Mouse (Mus musculus): ENCODE measurements at regions not wholly inside any gene's neighbourhood (a gene's known extent, or its start where the extent isn't known, plus 50 kb on each side); places are given as distances from the start of the nearest gene placed in this dataset.

GRCm38 (mm10) chr3:150752787-150753186 is 684.9 kb upstream of the Adgrl4 start:
- no peak for DNase-seq (ENCODE audit: low spot score)

- no peak for DNase-seq (ENCODE audit: low spot score)
Observed at GRCm38 (mm10) chr3:150759854-150760253, 677.8 kb upstream of the Adgrl4 start.

- DNase-seq (ENCODE audit: low spot score): no peak
Observed at GRCm38 (mm10) chr3:150784576-150784975, 653.1 kb upstream of the Adgrl4 start.

- DNase-seq (ENCODE audit: low spot score): no peak
Observed at GRCm38 (mm10) chr3:150817807-150818206, 619.9 kb upstream of the Adgrl4 start.

- DNase-seq (ENCODE audit: low spot score): no peak
Observed at GRCm38 (mm10) chr3:150819369-150819768, 618.3 kb upstream of the Adgrl4 start.

GRCm38 (mm10) chr3:150820039-150820438 is 617.6 kb upstream of the Adgrl4 start:
- DNase-seq (ENCODE audit: low spot score): no peak

- DNase-seq (ENCODE audit: low spot score): no peak
Observed at GRCm38 (mm10) chr3:150846029-150846428, 591.7 kb upstream of the Adgrl4 start.

GRCm38 (mm10) chr3:150852107-150852506 is 585.6 kb upstream of the Adgrl4 start:
- DNase-seq (ENCODE audit: low spot score): no peak

- no peak for DNase-seq (ENCODE audit: low spot score)
Observed at GRCm38 (mm10) chr3:150896668-150897067, 541.0 kb upstream of the Adgrl4 start.

GRCm38 (mm10) chr3:150910091-150910490 is 527.6 kb upstream of the Adgrl4 start:
- DNase-seq (ENCODE audit: low spot score): no peak

GRCm38 (mm10) chr3:150954897-150955296 is 482.8 kb upstream of the Adgrl4 start:
- DNase-seq (ENCODE audit: low spot score): no peak

GRCm38 (mm10) chr3:150999652-151000051 is 438.0 kb upstream of the Adgrl4 start:
- DNase-seq (ENCODE audit: low spot score): no peak

GRCm38 (mm10) chr3:151000217-151000616 is 437.5 kb upstream of the Adgrl4 start:
- DNase-seq (ENCODE audit: low spot score): no peak

GRCm38 (mm10) chr3:151001881-151002412 is 435.7 kb upstream of the Adgrl4 start:
- DNase-seq (ENCODE audit: low spot score): no peak

- no peak for DNase-seq (ENCODE audit: low spot score)
Observed at GRCm38 (mm10) chr3:151003524-151003923, 434.2 kb upstream of the Adgrl4 start.

GRCm38 (mm10) chr3:151003990-151004389 is 433.7 kb upstream of the Adgrl4 start:
- no peak for DNase-seq (ENCODE audit: low spot score)

GRCm38 (mm10) chr3:151020014-151020413 is 417.7 kb upstream of the Adgrl4 start:
- no peak for DNase-seq (ENCODE audit: low spot score)

GRCm38 (mm10) chr3:151057491-151057890 is 380.2 kb upstream of the Adgrl4 start:
- no peak for DNase-seq (ENCODE audit: low spot score)

GRCm38 (mm10) chr3:151072322-151072721 is 365.4 kb upstream of the Adgrl4 start:
- no peak for DNase-seq (ENCODE audit: low spot score)

GRCm38 (mm10) chr3:151116831-151117230 is 320.9 kb upstream of the Adgrl4 start:
- no peak for DNase-seq (ENCODE audit: low spot score)

- no peak for DNase-seq (ENCODE audit: low spot score)
Observed at GRCm38 (mm10) chr3:151117583-151118041, 320.1 kb upstream of the Adgrl4 start.

GRCm38 (mm10) chr3:151124131-151124530 is 313.6 kb upstream of the Adgrl4 start:
- no peak for DNase-seq (ENCODE audit: low spot score)

- DNase-seq (ENCODE audit: low spot score): no peak
Observed at GRCm38 (mm10) chr3:151146889-151147288, 290.8 kb upstream of the Adgrl4 start.

- no peak for DNase-seq (ENCODE audit: low spot score)
Observed at GRCm38 (mm10) chr3:151153340-151153739, 284.3 kb upstream of the Adgrl4 start.

GRCm38 (mm10) chr3:151160516-151160915 is 277.2 kb upstream of the Adgrl4 start:
- no peak for DNase-seq (ENCODE audit: low spot score)
